Mouse (Mus musculus) kidney, postnatal 0 days (tissue): ENCODE results near the gene Tln2. TPM values are rescaled to one million over a fixed set of nuclear protein-coding genes. Genes with fewer than 3 reads are reported as not detected.

Experiments
- ATAC-seq: fragments of 200-750 bp; cut with Nextera tagmentation; replicated peaks from 2 replicates; pipeline ENCODE4 v1.8.0; 2017; ENCODE audit warnings: low read depth, moderate number of reproducible peaks, moderate TSS enrichment, moderate library complexity; ENCODE audit not compliant: low FRiP score
- DNase-seq: peaks from one replicate; pipeline ENCODE4 v3.0.0-alpha.2; 2016; ENCODE audit warnings: low spot score
- H3K27ac ChIP-seq: fragments of 300-500 bp; sonication (generic); 2 replicates; pipeline ENCODE4 v1.5.1; 2014; ENCODE audit warnings: mild to moderate bottlenecking
- H3K27me3 ChIP-seq: fragments of 300-500 bp; sonication (generic); 2 replicates; pipeline ENCODE4 v1.6.1; 2014; ENCODE audit warnings: low read length, mixed read lengths; ENCODE audit not compliant: insufficient read depth
- H3K36me3 ChIP-seq: fragments of 300-500 bp; sonication (generic); 2 replicates; pipeline ENCODE4 v1.6.1; 2014; ENCODE audit warnings: low read length, mixed read lengths; ENCODE audit not compliant: insufficient read depth
- H3K4me1 ChIP-seq: fragments of 300-500 bp; sonication (generic); replicated peaks from 2 replicates; pipeline ENCODE4 v1.6.1; 2014; ENCODE audit warnings: antibody characterized with exemption, low read length, mixed read lengths; ENCODE audit not compliant: insufficient read depth
- H3K4me2 ChIP-seq: fragments of 300-500 bp; sonication (generic); 2 replicates; pipeline ENCODE4 v1.6.1; 2014; ENCODE audit warnings: mild to moderate bottlenecking, low read length, moderate library complexity, mixed read lengths
- H3K4me3 ChIP-seq: fragments of 300-500 bp; sonication (generic); replicated peaks from 2 replicates; pipeline ENCODE4 v1.5.1; 2014; ENCODE audit warnings: low read depth, low read length
- H3K9ac ChIP-seq: fragments of 300-500 bp; sonication (generic); 2 replicates; pipeline ENCODE4 v1.6.1; 2014; ENCODE audit warnings: low read depth, low read length
- H3K9me3 ChIP-seq: fragments of 300-500 bp; sonication (generic); replicated peaks from 2 replicates; pipeline ENCODE4 v1.6.1; 2016; ENCODE audit warnings: low read length, inconsistent platforms, mixed read lengths
- CTCF ChIP-seq: IDR thresholded peaks from 2 replicates; pipeline ENCODE4 v1.5.1; 2016; ENCODE audit warnings: antibody characterized with exemption, low read depth, mild to moderate bottlenecking, moderate library complexity
- WGBS: fragments of 180-500 bp; shearing (Covaris S2); extraction: QIAGEN DNeasy Blood & Tissue Kit; methylation state at CpG from one replicate; pipeline ENCODE4 v1.1.7; 2014; 5-methylcytosine and 5-hydroxymethylcytosine counted together
- polyA plus RNA-seq: library from polyadenylated mRNA; unstranded; fragments of >200 nt; fragmentation: Nextera tagmentation; extraction: Ambion mirVana; gene quantifications from 2 replicates; pipeline ENCODE4 v1.2.1, GENCODE M21; 2015

Tln2 gene
- polyA plus RNA-seq, 1 experiment from 2014 or later: 24.8 TPM

- ATAC-seq (no peak), DNase-seq (no peak)
- TF ChIP-seq CTCF: peak; percentile 30; the same call in 1 of the 2 replicates
- no peaks in the 10 kb centered on the region for H3K36me3 ChIP-seq
- no peaks in the 10 kb centered on the region for H3K9me3 ChIP-seq
- H3K27me3 ChIP-seq: no peaks in the 10 kb centered on the region
- H3K4me3 ChIP-seq: no peak overlapping the region
- H3K4me1 ChIP-seq: no peaks in the 10 kb centered on the region
- H3K9ac ChIP-seq: no peak overlapping the region
- H3K27ac ChIP-seq: no peak overlapping the region
- no peak overlapping the region for H3K4me2 ChIP-seq
Observed at GRCm38 (mm10) chr9:67303038-67303437, 256.5 kb downstream of the Tln2 start.

- Histone ChIP-seq H3K4me2 (no peak overlapping the region), H3K27ac (no peak overlapping the region), H3K9ac (no peak overlapping the region), H3K4me1 (no peaks in the 10 kb centered on the region), H3K27me3 (no peaks in the 10 kb centered on the region), H3K36me3 (no peaks in the 10 kb centered on the region), H3K9me3 (no peaks in the 10 kb centered on the region), H3K4me3 (no peak overlapping the region)
- ATAC-seq: no peak
- no peak for TF ChIP-seq CTCF
- DNase-seq: no peak
- WGBS: 93% methylated on average over 10 of the region's 10 CpGs
Observed at GRCm38 (mm10) chr9:67302386-67302989, 257.0 kb downstream of the Tln2 start.

GRCm38 (mm10) chr9:67301571-67301970 is 257.9 kb downstream of the Tln2 start:
- WGBS: 89% methylated on average over 2 of the region's 2 CpGs
- Histone ChIP-seq H3K9me3 (no peaks in the 10 kb centered on the region), H3K27me3 (no peaks in the 10 kb centered on the region), H3K4me2 (no peak overlapping the region), H3K36me3 (no peaks in the 10 kb centered on the region), H3K4me3 (no peak overlapping the region), H3K27ac (no peak overlapping the region), H3K4me1 (no peaks in the 10 kb centered on the region), H3K9ac (no peak overlapping the region)
- ATAC-seq: no peak
- TF ChIP-seq CTCF: no peak
- no peak for DNase-seq

DNA sequence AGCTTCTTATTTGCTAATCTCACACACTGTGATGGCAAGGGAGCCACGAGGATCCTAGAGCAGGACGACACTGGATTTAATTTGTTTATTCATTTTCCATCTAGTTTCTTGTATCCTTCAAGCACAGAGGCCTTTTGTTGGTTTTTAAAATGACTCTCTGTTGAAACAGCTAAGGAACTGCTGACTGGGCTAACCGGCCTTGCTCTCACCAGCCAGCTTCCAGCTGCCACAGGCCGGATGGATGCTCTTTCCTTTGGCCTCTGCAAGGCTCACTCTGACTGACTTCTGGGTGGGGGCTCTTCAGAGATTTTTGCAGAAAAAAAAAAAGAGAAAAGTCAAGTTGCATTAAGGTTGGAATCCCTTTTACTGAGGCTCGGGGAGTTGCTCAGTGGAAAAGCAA is 258.7 kb downstream of the Tln2 start:
- no peak for ATAC-seq
- Histone ChIP-seq H3K4me3 (no peak overlapping the region), H3K27ac (no peak overlapping the region), H3K27me3 (no peaks in the 10 kb centered on the region), H3K9ac (no peak overlapping the region), H3K9me3 (no peaks in the 10 kb centered on the region), H3K36me3 (no peaks in the 10 kb centered on the region), H3K4me2 (no peak overlapping the region), H3K4me1 (no peaks in the 10 kb centered on the region)
- no peak for DNase-seq
- 80% methylated on average over 5 of the region's 5 CpGs for WGBS
- TF ChIP-seq CTCF: no peak

GRCm38 (mm10) chr9:67300346-67300745 is 259.2 kb downstream of the Tln2 start:
- Histone ChIP-seq H3K27ac (no peak overlapping the region), H3K4me2 (no peak overlapping the region), H3K9me3 (no peaks in the 10 kb centered on the region), H3K4me1 (no peaks in the 10 kb centered on the region), H3K27me3 (no peaks in the 10 kb centered on the region), H3K4me3 (no peak overlapping the region), H3K36me3 (no peaks in the 10 kb centered on the region), H3K9ac (no peak overlapping the region)
- 42% methylated on average over 3 of the region's 3 CpGs for WGBS
- ATAC-seq (no peak), DNase-seq (no peak)
- TF ChIP-seq CTCF: no peak

GRCm38 (mm10) chr9:67299164-67299563 is 260.3 kb downstream of the Tln2 start:
- no peak for TF ChIP-seq CTCF
- ATAC-seq: no peak; the same call in 1 of the 2 replicates
- Histone ChIP-seq H3K4me1 (no peaks in the 10 kb centered on the region), H3K9ac (no peak overlapping the region), H3K9me3 (no peaks in the 10 kb centered on the region), H3K36me3 (0 out of 2 replicates have a peak, but pooled peaks cover 3% of the 10 kb centered on the region), H3K4me2 (no peak overlapping the region), H3K27ac (0 out of 2 replicates have a peak overlapping the region, but pooled peaks have one; percentile 22), H3K27me3 (no peaks in the 10 kb centered on the region), H3K4me3 (no peak overlapping the region)
- DNase-seq: peak; percentile 26
- WGBS: 82% methylated on average over 6 of the region's 6 CpGs
